Mouse (Mus musculus) c-Kit-negative CD71-positive TER-119-positive erythroid progenitor cells, embryonic 14.5 days (primary cell): ENCODE results near the gene Nobox.

Source experiments
- DNase-seq: peaks from one replicate; pipeline ENCODE4 v3.0.0-alpha.2; 2013; ENCODE audit warnings: low read depth, low spot score

Gene Nobox

DNA sequence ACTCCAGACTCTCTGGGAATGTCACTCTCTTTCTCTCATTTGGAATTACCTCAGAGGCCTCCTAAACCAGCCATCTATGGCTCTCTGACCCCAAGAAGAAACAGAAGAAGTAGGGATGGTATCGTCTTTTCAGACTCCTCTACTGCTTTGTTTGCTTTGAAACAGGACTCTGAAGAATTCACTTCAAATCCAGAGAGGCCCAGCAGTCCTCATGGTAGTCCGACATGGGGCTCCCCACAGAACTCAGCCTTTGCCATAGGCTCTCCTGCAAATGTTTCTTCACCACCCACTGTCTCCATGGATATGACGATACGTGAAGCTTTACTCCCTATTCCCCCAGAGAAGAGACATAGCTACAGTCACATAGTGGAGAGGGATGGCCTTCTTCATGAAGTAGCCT lies 35.2 kb downstream of the Nobox start:
- DNase-seq: no peak

DNA sequence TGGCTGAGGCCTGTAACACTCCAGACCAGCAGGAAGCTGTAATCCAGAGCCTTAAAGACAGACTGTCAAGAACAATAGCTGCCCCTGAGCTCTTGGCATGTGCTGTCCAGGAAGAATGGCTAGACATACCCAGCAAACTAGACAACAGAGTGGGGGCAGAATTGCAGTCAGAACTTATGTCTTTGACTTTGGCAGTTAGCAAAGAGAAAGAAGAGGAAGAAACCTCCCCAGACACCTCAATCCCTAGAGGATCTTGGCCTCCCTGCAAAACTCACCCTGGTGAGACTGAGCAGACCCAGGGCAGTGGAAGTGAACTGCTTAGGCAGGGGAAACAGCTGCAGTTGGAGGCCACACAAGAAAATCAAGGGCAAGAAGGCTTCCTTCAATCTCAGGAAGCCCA lies 36.8 kb downstream of the Nobox start:
- no peak for DNase-seq

DNA sequence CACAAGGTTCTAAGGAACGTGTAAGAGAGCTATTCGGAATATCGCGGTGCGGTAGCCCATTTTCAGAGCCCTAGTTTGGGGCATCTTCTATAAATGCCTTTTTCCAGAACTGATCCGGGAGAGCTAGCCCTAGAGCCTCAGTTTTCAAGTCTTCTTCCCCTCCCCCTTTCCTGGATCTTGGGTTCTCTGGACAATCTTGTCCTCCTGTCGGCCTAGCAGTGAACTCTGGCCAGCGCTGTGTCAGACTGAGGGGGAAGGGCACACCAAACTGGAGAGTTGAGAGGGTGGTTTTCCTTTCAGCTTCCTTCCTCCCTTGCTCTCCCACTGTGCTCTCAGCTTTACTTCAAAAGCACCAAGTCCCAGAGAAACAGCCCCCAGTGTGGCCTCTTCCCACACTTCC lies 43.0 kb downstream of the Nobox start:
- no peak for DNase-seq

DNA sequence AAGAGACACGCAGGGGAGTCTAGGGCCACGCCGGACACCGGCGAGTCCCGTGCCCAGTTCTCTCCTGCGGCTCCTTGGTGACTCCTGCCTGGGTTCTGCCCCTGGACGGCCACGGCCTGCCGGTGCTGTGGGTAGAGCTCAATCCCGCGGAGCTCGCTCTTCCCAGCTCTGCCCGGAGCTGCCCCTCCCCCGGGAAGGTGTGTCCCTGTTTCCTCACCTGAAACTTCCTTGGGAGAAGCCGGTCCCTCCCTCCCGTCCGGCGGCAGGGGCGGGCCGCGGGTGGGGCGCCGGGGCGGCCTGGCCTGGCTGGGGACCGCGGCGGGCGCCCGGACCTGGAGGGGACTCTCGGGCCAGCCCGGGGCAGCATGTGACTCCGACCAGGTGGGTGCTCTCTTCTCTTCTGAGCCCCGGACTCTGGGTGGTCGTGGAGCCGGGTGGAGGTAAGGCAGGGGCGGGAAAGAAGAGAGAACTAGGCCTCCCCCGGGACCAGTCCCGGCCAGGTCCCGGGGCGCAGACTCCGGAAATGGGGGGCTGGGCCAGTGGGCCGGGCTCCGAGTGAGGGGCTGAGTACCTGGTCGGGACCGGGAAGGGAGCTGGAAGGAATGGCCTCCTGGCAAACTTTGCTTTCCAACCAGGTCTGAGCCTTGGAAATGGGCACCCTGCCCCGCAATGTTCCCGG lies 43.9 kb downstream of the Nobox start, which contains the start of gene Arhgef5:
Arhgef5 (plus strand) TSS at position 220 of the 679 bp plus-strand sequence.
- DNase-seq: no peak

DNA sequence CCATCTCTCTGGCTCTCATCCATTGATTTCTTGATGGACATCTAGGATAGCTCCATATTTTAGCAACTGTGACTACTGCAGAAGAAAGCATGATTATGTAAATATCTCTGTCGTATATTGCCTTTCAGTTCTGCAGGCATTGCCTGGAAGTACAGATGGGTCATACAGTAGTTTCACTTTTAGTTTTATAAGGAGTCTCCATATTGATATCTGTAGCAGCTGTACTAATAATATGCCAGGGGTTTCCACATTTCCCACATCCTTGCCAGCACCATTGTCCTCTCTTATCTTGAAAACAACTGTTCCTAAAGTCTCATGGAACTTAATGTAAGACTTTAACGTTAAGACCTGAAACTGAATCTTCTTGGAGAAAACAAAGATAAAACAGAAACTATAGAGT lies 48.6 kb downstream of the Nobox start:
- no peak for DNase-seq

DNA sequence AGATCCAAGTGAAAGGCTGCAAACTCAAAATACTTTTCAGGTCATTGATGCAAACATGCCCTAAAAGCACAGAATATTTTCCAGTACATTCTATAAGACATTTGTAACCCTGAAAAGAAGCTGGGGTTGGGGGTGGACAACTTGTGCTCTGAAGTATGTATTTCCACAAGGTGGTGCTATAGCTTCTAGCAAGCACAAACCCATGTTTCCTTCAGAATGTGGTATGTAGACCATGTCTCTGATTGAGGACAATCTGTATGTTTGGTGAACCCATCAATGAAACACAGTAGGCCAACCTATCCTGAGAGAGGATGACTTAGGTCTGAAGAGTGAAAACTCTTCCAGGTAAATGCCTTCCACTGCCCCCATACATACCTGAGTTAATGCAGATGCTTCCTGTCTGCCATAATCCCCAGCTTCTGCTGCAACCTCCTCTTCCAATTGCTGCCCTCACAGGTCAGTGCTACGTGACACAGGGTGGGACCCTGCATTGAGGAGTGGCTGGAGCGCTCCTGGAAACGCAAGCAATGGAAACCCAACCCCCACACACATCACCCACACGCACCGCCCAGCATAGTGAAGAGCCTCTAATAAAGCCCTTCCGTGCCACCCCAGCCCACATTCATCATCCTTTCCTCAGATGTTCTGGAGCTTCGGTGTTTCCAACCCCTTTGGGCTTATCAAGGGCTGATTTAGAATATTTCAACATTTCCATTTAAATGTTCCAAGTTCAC lies 55.0 kb downstream of the Nobox start:
- no peak for DNase-seq
